Mouse (Mus musculus): ENCODE measurements around the gene Mycbp.

GRCm38 (mm10) chr4:123947149-123947548 is 42.5 kb downstream of the Mycbp start:
- no peak for TF ChIP-seq CTCF (conservative IDR thresholded peaks at IDR 0.05; ENCODE audit: insufficient read depth, insufficient read length, low read depth, low read length)
- TF ChIP-seq POLR2A (IDR thresholded peaks at IDR 0.05; ENCODE audit: low read depth, low read length): no peak
